Mouse (Mus musculus) ES-E14 (cell line): ENCODE results near the gene Nat10.

Source experiments
- CHD2 ChIP-seq: IDR thresholded peaks from 2 replicates; pipeline ENCODE4 v1.6.1; 2014; ENCODE audit warnings: mild to moderate bottlenecking, low read depth, low read length, inconsistent platforms
- MAFK ChIP-seq: IDR thresholded peaks from 2 replicates; pipeline ENCODE4 v1.6.1; 2014; ENCODE audit warnings: mild to moderate bottlenecking, low read depth, low read length, inconsistent platforms; ENCODE audit not compliant: insufficient read depth
- ZC3H11A ChIP-seq: IDR thresholded peaks from 2 replicates; pipeline ENCODE4 v1.6.1; 2012; ENCODE audit warnings: low read depth, mild to moderate bottlenecking, inconsistent platforms, low read length, borderline replicate concordance
- ZNF384 ChIP-seq: IDR thresholded peaks from 2 replicates; pipeline ENCODE4 v1.6.1; 2012; ENCODE audit warnings: low read depth, low read length, inconsistent platforms

DNA sequence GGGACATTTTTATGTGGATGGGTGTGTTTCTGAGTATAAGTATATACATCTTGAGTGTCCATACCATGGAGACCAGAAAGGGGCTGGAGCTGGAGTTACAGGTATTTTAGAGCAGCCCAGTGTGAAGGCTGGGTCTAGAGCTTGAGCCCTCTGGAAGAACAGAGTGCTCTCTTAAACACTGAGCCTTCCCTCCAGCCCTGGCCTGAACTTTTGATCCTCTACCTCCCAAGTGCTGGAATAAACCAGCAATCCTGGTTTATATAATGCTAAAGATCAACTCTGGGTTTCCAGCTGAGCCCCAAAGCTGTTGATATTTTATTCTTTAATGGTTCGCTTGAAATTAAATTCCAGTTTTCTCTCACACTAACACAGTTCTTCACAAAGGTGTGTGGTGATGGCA lies 41.4 kb upstream of the Nat10 start:
- no peak for TF ChIP-seq MAFK
- no peak for TF ChIP-seq ZNF384
- no peak for TF ChIP-seq ZC3H11A
- no peak for TF ChIP-seq CHD2
